Mouse (Mus musculus) forebrain, embryonic 13.5 days (tissue): ENCODE results near the gene Serpina6. TPM values are rescaled to one million over a fixed set of nuclear protein-coding genes. Genes with fewer than 3 reads are reported as not detected.

ENCODE experiments used
- ATAC-seq: fragments of 200-750 bp; cut with Nextera tagmentation; 2 replicates; pipeline ENCODE4 v1.8.0; 2017
- H3K27ac ChIP-seq: fragments of 300-500 bp; sonication (generic); 2 replicates; pipeline ENCODE4 v1.5.1; 2015; ENCODE audit warnings: inconsistent platforms, mild to moderate bottlenecking, moderate library complexity
- H3K27me3 ChIP-seq: fragments of 300-500 bp; sonication (generic); 2 replicates; pipeline ENCODE4 v1.6.1; 2015; ENCODE audit warnings: mild to moderate bottlenecking, inconsistent platforms
- H3K36me3 ChIP-seq: fragments of 300-500 bp; sonication (generic); 2 replicates; pipeline ENCODE4 v1.6.1; 2015; ENCODE audit warnings: mild to moderate bottlenecking, inconsistent platforms; ENCODE audit not compliant: poor library complexity, severe bottlenecking
- H3K4me1 ChIP-seq: fragments of 300-500 bp; sonication (generic); 2 replicates; pipeline ENCODE4 v1.6.1; 2015; ENCODE audit warnings: inconsistent platforms
- H3K4me2 ChIP-seq: fragments of 300-500 bp; sonication (generic); 2 replicates; pipeline ENCODE4 v1.6.1; 2015; ENCODE audit warnings: inconsistent platforms, mild to moderate bottlenecking, moderate library complexity
- H3K4me3 ChIP-seq: fragments of 300-500 bp; sonication (generic); 2 replicates; pipeline ENCODE4 v1.5.1; 2015; ENCODE audit warnings: mild to moderate bottlenecking, inconsistent platforms
- H3K9ac ChIP-seq: fragments of 300-500 bp; sonication (generic); 2 replicates; pipeline ENCODE4 v1.6.1; 2015; ENCODE audit warnings: mild to moderate bottlenecking, inconsistent platforms
- H3K9me3 ChIP-seq: fragments of 300-500 bp; sonication (generic); replicated peaks from 2 replicates; pipeline ENCODE4 v1.6.1; 2016; ENCODE audit warnings: inconsistent platforms
- WGBS: fragments of 180-500 bp; shearing (Covaris S2); methylation state at CpG from one replicate; pipeline ENCODE4 v1.1.7; 2015; 5-methylcytosine and 5-hydroxymethylcytosine counted together
- polyA plus RNA-seq: library from polyadenylated mRNA; unstranded; fragments of >200 nt; fragmentation: Nextera tagmentation; extraction: Ambion mirVana; gene quantifications from 2 replicates; pipeline ENCODE4 v1.2.1, GENCODE M21; 2015

Gene Serpina6
- 0.92 TPM in 1 of 2 replicates, not detected in the other for polyA plus RNA-seq

DNA sequence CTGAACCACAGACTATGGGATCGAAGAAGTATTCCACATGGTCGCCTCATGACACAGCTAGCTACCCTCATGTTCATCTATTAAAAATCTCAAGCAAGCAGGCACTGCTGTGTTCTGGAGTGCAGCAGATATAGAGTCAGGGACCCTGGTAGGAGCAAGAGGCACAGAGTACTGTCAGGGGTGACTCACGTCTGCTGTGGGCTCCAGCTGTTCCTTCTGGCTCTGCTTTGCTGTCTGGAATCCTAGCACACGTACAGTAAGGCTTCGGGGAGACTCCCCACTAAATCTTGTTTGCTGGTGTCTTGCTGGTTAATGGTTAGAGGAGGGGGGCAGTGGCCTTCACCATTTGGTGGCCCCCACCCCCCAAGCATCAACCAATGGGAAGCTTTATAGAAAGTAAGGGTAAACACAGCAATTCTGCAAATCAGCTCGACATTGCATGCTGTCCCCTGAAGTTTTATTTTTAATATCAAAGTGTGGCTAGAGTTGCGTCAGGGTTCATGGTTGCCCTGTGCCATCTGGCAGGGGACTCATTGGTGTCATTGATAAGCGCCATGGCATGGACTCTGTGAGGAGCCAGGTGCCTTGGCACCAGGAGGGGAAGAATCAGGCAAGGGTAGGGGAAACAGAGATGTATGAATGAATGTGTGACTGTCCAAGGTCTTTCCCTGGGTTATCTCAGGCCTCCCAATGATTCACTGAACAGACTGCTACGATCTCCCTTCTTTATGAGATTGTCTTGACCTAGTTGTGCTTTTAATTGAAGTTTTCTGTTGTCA, at the start of gene Serpina6:
Serpina6 (minus strand) TSS at position 365 of the 779 bp plus-strand sequence.
- no peak for ATAC-seq
- Histone ChIP-seq H3K9me3 (no peaks in the 10 kb centered on the region), H3K36me3 (no peaks in the 10 kb centered on the region), H3K4me3 (no peak within 1 kb of the TSS), H3K4me1 (no peaks in the 10 kb centered on the region), H3K27me3 (no peaks in the 10 kb centered on the region), H3K27ac (no peak within 1 kb of the TSS), H3K4me2 (no peak within 1 kb of the TSS), H3K9ac (no peak within 1 kb of the TSS)
- 89% methylated on average over 9 of the region's 9 CpGs for WGBS

DNA sequence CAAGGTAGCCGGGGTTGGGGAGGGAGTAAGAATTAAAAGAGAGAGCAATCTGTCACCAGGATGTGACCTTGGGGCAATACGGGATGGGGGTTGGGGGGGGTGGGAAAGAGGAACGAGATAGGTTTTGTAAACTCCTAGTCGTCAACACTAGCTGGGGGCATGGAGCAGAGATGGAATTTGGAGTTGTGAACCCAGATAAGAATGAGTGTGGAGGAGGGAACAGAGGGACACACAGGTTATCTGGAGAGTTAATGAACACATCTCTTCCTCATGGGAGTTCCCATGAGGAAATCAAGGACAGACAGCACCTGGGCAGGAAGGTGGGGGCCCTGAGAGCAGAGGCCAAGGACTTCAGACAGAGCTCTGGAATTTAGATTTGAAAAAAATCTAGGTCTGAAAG, 49.1 kb upstream of the Serpina6 start:
- H3K4me2 ChIP-seq: no peak overlapping the region
- 85% methylated on average over 4 of the region's 4 CpGs for WGBS

GRCm38 (mm10) chr12:103705547-103705946, 48.5 kb upstream of the Serpina6 start:
- H3K27ac ChIP-seq: no peak overlapping the region
- no peaks in the 10 kb centered on the region for H3K27me3 ChIP-seq
- no peak overlapping the region for H3K4me3 ChIP-seq
- ATAC-seq: no peak
- no peak overlapping the region for H3K9ac ChIP-seq
- 73% methylated on average over 2 of the region's 2 CpGs for WGBS
- no peak overlapping the region for H3K4me2 ChIP-seq
- no peaks in the 10 kb centered on the region for H3K36me3 ChIP-seq
- H3K9me3 ChIP-seq: peaks cover 8% of the 10 kb centered on the region
- H3K4me1 ChIP-seq: no peaks in the 10 kb centered on the region

More for the DNA sequence above, 49.1 kb upstream of the Serpina6 start:
- no peak overlapping the region for H3K4me3 ChIP-seq
- no peaks in the 10 kb centered on the region for H3K27me3 ChIP-seq
- no peaks in the 10 kb centered on the region for H3K4me1 ChIP-seq
- peaks cover 8% of the 10 kb centered on the region for H3K9me3 ChIP-seq
- no peak for ATAC-seq
- H3K9ac ChIP-seq: no peak overlapping the region
- H3K36me3 ChIP-seq: no peaks in the 10 kb centered on the region
- no peak overlapping the region for H3K27ac ChIP-seq

- ATAC-seq: no peak
- 84% methylated on average over 4 of the region's 4 CpGs for WGBS
- Histone ChIP-seq H3K4me3 (no peak overlapping the region), H3K27ac (no peak overlapping the region), H3K9me3 (no peaks in the 10 kb centered on the region; the same call in none of the 2 replicates), H3K9ac (no peak overlapping the region), H3K4me2 (no peak overlapping the region), H3K4me1 (no peaks in the 10 kb centered on the region), H3K36me3 (no peaks in the 10 kb centered on the region), H3K27me3 (no peaks in the 10 kb centered on the region)
Observed at GRCm38 (mm10) chr12:103700144-103700750, 43.2 kb upstream of the Serpina6 start.

GRCm38 (mm10) chr12:103695429-103695828, 38.4 kb upstream of the Serpina6 start, which contains the start of gene Serpina1f:
Gene Serpina1f (minus strand): TSS chr12:103695529.
- H3K4me1 ChIP-seq: no peaks in the 10 kb centered on the region
- ATAC-seq: no peak

GRCm38 (mm10) chr12:103688221-103688814, 31.3 kb upstream of the Serpina6 start:
- ATAC-seq: no peak
- 71% methylated on average over 3 of the region's 3 CpGs for WGBS
- H3K27me3 ChIP-seq: no peaks in the 10 kb centered on the region
- no peaks in the 10 kb centered on the region for H3K9me3 ChIP-seq
- no peak overlapping the region for H3K4me3 ChIP-seq
- no peak overlapping the region for H3K9ac ChIP-seq
- no peak overlapping the region for H3K4me2 ChIP-seq
- no peaks in the 10 kb centered on the region for H3K4me1 ChIP-seq
- no peaks in the 10 kb centered on the region for H3K36me3 ChIP-seq
- no peak overlapping the region for H3K27ac ChIP-seq

More at GRCm38 (mm10) chr12:103695429-103695828, 38.4 kb upstream of the Serpina6 start, which contains the start of gene Serpina1f:
- Histone ChIP-seq H3K4me3 (no peak within 1 kb of the TSS), H3K4me2 (no peak within 1 kb of the TSS), H3K27me3 (no peaks in the 10 kb centered on the region), H3K36me3 (no peaks in the 10 kb centered on the region), H3K9ac (no peak within 1 kb of the TSS), H3K9me3 (no peaks in the 10 kb centered on the region; the same call in none of the 2 replicates), H3K27ac (no peak within 1 kb of the TSS)
- 90% methylated on average over 8 of the region's 8 CpGs for WGBS

- H3K9ac ChIP-seq: no peak overlapping the region
- no peaks in the 10 kb centered on the region for H3K4me1 ChIP-seq
- H3K27ac ChIP-seq: no peak overlapping the region
- no peaks in the 10 kb centered on the region for H3K9me3 ChIP-seq
- no peak overlapping the region for H3K4me3 ChIP-seq
- no peak for ATAC-seq
- WGBS: 84% methylated on average over 7 of the region's 7 CpGs
- H3K4me2 ChIP-seq: no peak overlapping the region
- H3K27me3 ChIP-seq: no peaks in the 10 kb centered on the region
- H3K36me3 ChIP-seq: no peaks in the 10 kb centered on the region
Observed at GRCm38 (mm10) chr12:103687021-103687420, 30.0 kb upstream of the Serpina6 start.

DNA sequence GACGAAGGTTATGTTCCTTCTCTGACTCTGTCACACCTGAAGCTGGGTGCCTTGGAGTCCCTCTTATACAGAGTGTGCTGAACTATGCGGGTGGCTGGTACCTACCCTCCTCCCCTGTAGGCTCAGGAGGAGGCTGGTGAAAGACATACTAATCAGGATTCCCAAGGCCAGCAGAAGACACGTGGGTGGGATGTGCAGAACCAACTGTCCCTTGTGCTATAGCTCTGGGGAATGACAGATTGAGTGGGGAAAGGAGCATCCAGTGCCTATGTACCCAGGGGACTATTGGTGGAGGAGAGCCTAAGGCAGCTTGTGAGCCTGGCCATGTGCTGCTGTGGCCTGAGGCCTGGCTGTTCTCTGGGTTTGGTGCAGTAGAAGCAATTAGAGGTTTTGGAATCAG, 29.0 kb upstream of the Serpina6 start:
- Histone ChIP-seq H3K9ac (no peak overlapping the region), H3K4me2 (no peak overlapping the region), H3K27ac (no peak overlapping the region), H3K27me3 (no peaks in the 10 kb centered on the region), H3K4me3 (no peak overlapping the region), H3K36me3 (no peaks in the 10 kb centered on the region), H3K9me3 (no peaks in the 10 kb centered on the region), H3K4me1 (no peaks in the 10 kb centered on the region)
- WGBS: 75% methylated on average over 3 of the region's 3 CpGs
- no peak for ATAC-seq

GRCm38 (mm10) chr12:103685386-103685785, 28.4 kb upstream of the Serpina6 start:
- Histone ChIP-seq H3K27ac (no peak overlapping the region), H3K4me1 (no peaks in the 10 kb centered on the region), H3K27me3 (no peaks in the 10 kb centered on the region), H3K4me3 (no peak overlapping the region), H3K4me2 (no peak overlapping the region), H3K9me3 (no peaks in the 10 kb centered on the region), H3K9ac (no peak overlapping the region), H3K36me3 (no peaks in the 10 kb centered on the region)
- ATAC-seq: no peak
- 80% methylated on average over 3 of the region's 3 CpGs for WGBS

DNA sequence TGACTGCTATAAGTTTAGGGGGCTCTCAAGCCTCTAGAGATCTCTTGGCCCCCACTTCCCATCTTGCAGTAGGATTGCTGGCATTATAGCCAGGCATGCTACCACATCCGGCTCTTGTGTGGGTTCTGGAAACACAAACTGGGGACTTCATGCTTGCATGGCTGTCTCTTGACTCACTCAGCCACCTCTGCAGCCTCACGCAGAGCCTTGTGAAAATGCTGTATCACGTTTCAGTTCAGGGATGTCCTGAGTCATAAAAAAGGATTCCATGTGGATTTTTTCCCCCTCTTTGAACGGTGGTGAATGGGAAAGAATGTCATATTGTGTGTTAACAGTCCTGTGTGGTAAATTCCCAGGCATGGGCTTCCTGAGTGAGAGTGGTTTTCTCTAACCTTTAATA, 26.8 kb upstream of the Serpina6 start:
- Histone ChIP-seq H3K27me3 (no peaks in the 10 kb centered on the region), H3K4me1 (no peaks in the 10 kb centered on the region), H3K4me3 (no peak overlapping the region), H3K9me3 (no peaks in the 10 kb centered on the region), H3K4me2 (no peak overlapping the region), H3K27ac (no peak overlapping the region), H3K9ac (no peak overlapping the region), H3K36me3 (no peaks in the 10 kb centered on the region)
- no peak for ATAC-seq
- WGBS: 83% methylated on average over 4 of the region's 4 CpGs

GRCm38 (mm10) chr12:103681739-103682138, 24.7 kb upstream of the Serpina6 start:
- Histone ChIP-seq H3K4me3 (no peak overlapping the region), H3K36me3 (no peaks in the 10 kb centered on the region), H3K9ac (no peak overlapping the region), H3K9me3 (no peaks in the 10 kb centered on the region), H3K27ac (no peak overlapping the region), H3K4me1 (no peaks in the 10 kb centered on the region), H3K27me3 (no peaks in the 10 kb centered on the region), H3K4me2 (no peak overlapping the region)
- ATAC-seq: no peak
- WGBS: 81% methylated on average over 2 of the region's 2 CpGs

DNA sequence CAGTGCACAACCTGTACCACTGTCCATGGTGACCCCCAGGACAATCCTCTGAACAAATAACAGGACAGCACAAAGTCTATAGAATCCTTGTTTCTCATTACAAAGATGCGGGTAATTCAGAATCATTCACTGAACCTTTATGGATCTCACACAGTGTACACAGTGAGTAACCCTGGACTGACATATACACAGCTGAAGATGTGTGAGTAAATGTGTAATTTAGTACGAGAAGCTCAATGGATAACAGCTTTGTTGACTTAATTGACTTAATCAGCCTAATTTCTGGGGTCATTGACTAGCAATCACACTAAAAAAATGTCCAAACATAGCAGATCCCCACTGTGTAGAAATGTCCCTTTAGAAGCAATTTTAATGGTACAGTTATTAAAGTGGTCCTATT, 24.2 kb upstream of the Serpina6 start:
- no peak for ATAC-seq
- Histone ChIP-seq H3K27me3 (no peaks in the 10 kb centered on the region), H3K4me2 (no peak overlapping the region), H3K4me1 (no peaks in the 10 kb centered on the region), H3K36me3 (no peaks in the 10 kb centered on the region), H3K9me3 (no peaks in the 10 kb centered on the region), H3K27ac (no peak overlapping the region), H3K9ac (no peak overlapping the region), H3K4me3 (no peak overlapping the region)
- 83% methylated on average over 2 of the region's 2 CpGs for WGBS
